Mouse (Mus musculus) neural tube, embryonic 13.5 days (tissue): ENCODE results near the gene Gas2l1. TPM values are rescaled to one million over a fixed set of nuclear protein-coding genes. Genes with fewer than 3 reads are reported as not detected.
A peak's percentile ranks its signal among the peaks of the same experiment; 100 is the strongest.
"Not testable (repeated sequence)": the region's sequence is repeated elsewhere in the genome, so short reads cannot be mapped to it uniquely, and the experiment has no call there.

Source experiments
- ATAC-seq: fragments of 200-750 bp; cut with Nextera tagmentation; 2 replicates; pipeline ENCODE4 v1.8.0; 2017; ENCODE audit warnings: low read depth, mild to moderate bottlenecking, moderate TSS enrichment, moderate library complexity
- H3K27ac ChIP-seq: fragments of 300-500 bp; sonication (generic); replicated peaks from 2 replicates; pipeline ENCODE4 v1.5.1; 2015; ENCODE audit warnings: moderate library complexity, mild to moderate bottlenecking, inconsistent platforms
- H3K27me3 ChIP-seq: fragments of 300-500 bp; sonication (generic); 2 replicates; pipeline ENCODE4 v1.6.1; 2015; ENCODE audit warnings: mild to moderate bottlenecking, inconsistent platforms
- H3K36me3 ChIP-seq: fragments of 300-500 bp; sonication (generic); 2 replicates; pipeline ENCODE4 v1.6.1; 2015; ENCODE audit warnings: mild to moderate bottlenecking, inconsistent platforms
- H3K4me1 ChIP-seq: fragments of 300-500 bp; sonication (generic); replicated peaks from 2 replicates; pipeline ENCODE4 v1.6.1; 2015; ENCODE audit warnings: inconsistent platforms
- H3K4me2 ChIP-seq: fragments of 300-500 bp; sonication (generic); 2 replicates; pipeline ENCODE4 v1.6.1; 2015; ENCODE audit warnings: inconsistent platforms, mild to moderate bottlenecking, moderate library complexity
- H3K4me3 ChIP-seq: fragments of 300-500 bp; sonication (generic); 2 replicates; pipeline ENCODE4 v1.5.1; 2015; ENCODE audit warnings: mild to moderate bottlenecking, inconsistent platforms
- H3K9ac ChIP-seq: fragments of 300-500 bp; sonication (generic); 2 replicates; pipeline ENCODE4 v1.6.1; 2015; ENCODE audit warnings: moderate library complexity, mild to moderate bottlenecking, inconsistent platforms
- H3K9me3 ChIP-seq: fragments of 300-500 bp; sonication (generic); 2 replicates; pipeline ENCODE4 v1.6.1; 2016; ENCODE audit warnings: inconsistent platforms
- WGBS: fragments of 180-500 bp; shearing (Covaris S2); methylation state at CpG from one replicate; pipeline ENCODE4 v1.1.7; 2015; 5-methylcytosine and 5-hydroxymethylcytosine counted together
- polyA plus RNA-seq: library from polyadenylated mRNA; unstranded; fragments of >200 nt; fragmentation: Nextera tagmentation; extraction: Ambion mirVana; gene quantifications from 2 replicates; pipeline ENCODE4 v1.2.1, GENCODE M21; 2015

The Gas2l1 gene
- polyA plus RNA-seq, 1 experiment from 2014 or later: 25.2 TPM

DNA sequence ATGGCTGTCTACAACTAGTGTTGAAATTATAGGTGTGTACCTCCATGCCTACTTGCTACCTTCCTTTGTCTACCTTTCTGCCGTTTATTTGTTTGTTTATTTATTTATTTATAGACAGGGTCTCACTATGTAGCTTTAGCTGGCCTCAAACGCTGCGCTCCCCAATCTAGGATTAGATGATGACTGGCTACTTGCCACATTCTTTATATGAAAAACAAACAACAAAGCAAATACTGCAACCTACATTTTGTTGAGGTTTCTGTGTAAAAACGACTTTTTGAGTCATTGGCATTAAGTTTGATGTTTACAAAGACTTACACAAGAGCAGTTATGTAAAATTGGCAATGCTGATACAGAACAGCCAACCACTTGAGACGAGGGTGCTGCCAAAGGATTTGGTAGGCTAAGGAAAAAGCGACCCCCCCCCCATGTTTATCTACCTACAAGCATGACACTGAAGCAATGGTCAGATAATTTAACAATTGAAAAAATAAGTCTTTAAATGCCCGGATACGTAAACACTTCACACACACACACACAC lies 31.4 kb upstream of the Gas2l1 start:
- Histone ChIP-seq H3K4me2 (peak overlapping the region; percentile 95), H3K4me1 (peaks cover 40% of the 10 kb centered on the region), H3K4me3 (peak overlapping the region; percentile 100), H3K9me3 (no peaks in the 10 kb centered on the region), H3K27ac (no peak overlapping the region), H3K27me3 (no peaks in the 10 kb centered on the region), H3K9ac (peak overlapping the region; percentile 99; the same call in 1 of the 2 replicates), H3K36me3 (peaks cover 11% of the 10 kb centered on the region)
- WGBS: 79% methylated on average over 8 of the region's 8 CpGs
- ATAC-seq: no peak

- 0 out of 2 replicates have a peak overlapping the region, but pooled peaks have one; percentile 1 for H3K4me3 ChIP-seq
- H3K4me2 ChIP-seq: 0 out of 2 replicates have a peak overlapping the region, but pooled peaks have one; percentile 1
- 73% methylated on average over 5 of the region's 5 CpGs for WGBS
- H3K36me3 ChIP-seq: peaks cover 18% of the 10 kb centered on the region
- H3K9me3 ChIP-seq: no peaks in the 10 kb centered on the region
- no peak overlapping the region for H3K27ac ChIP-seq
- no peak for ATAC-seq
- peaks cover 33% of the 10 kb centered on the region for H3K4me1 ChIP-seq
- no peak overlapping the region for H3K9ac ChIP-seq
- no peaks in the 10 kb centered on the region for H3K27me3 ChIP-seq
Observed at GRCm38 (mm10) chr11:5095877-5096276, 30.8 kb upstream of the Gas2l1 start.

- 51% methylated on average over 2 of the region's 2 CpGs for WGBS
- peaks cover 55% of the 10 kb centered on the region for H3K36me3 ChIP-seq
- ATAC-seq: no peak
Observed at GRCm38 (mm10) chr11:5091706-5092105, 26.6 kb upstream of the Gas2l1 start.

DNA sequence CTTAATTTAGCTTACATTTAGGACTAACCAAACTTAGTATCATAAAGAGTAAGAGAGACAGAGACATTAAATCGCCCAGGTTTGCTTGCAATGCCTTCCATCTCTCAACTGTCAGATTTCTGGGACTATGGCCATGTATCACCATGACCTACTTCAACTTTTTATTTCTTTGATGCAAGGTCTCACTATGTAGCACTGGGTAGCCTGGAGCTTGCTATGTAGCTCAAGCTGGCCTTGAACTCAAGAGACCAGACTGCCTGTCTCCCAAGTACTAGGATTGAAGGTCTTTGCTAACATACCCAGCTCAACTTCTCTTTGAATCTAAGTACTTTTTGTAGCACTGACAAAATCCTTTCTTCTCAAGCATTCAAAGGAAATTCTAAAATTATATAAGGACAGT lies 24.0 kb upstream of the Gas2l1 start:
- 95% methylated on average over 1 of the region's 1 CpGs for WGBS
- Histone ChIP-seq H3K36me3 (peaks cover 80% of the 10 kb centered on the region), H3K27me3 (no peaks in the 10 kb centered on the region), H3K9me3 (no peaks in the 10 kb centered on the region), H3K4me2 (no peak overlapping the region), H3K27ac (no peak overlapping the region), H3K4me1 (no peaks in the 10 kb centered on the region), H3K9ac (no peak overlapping the region), H3K4me3 (no peak overlapping the region)
- no peak for ATAC-seq

More at GRCm38 (mm10) chr11:5091706-5092105, 26.6 kb upstream of the Gas2l1 start:
- Histone ChIP-seq H3K27me3 (no peaks in the 10 kb centered on the region), H3K9me3 (no peaks in the 10 kb centered on the region), H3K4me3 (no peak overlapping the region), H3K9ac (no peak overlapping the region), H3K4me2 (no peak overlapping the region), H3K4me1 (peaks cover 14% of the 10 kb centered on the region), H3K27ac (no peak overlapping the region)

DNA sequence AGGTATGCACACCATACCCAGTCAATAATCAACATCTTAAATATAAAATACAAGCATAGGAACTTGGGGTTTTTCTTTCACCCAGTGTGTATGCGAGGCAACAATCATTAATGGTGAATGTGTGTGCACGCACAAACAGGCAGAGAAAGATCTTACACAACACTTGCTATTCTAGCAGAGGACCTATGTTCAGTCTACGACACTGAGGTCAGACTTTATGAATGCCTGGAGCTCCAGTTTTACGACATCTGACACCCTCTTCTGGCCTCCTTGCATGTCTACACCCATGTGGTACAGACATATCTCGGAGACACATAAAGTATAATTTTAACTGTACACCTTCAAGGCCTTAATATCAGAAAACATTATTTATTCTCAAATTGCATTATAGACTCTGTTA lies 11.7 kb upstream of the Gas2l1 start:
- H3K4me2 ChIP-seq, ATAC-seq, H3K27ac ChIP-seq, H3K4me3 ChIP-seq, H3K9me3 ChIP-seq, H3K9ac ChIP-seq, H3K27me3 ChIP-seq, H3K4me1 ChIP-seq: not testable (repeated sequence)
- peaks cover 79% of the 10 kb centered on the region for H3K36me3 ChIP-seq
- WGBS: 87% methylated on average over 4 of the region's 5 CpGs

GRCm38 (mm10) chr11:5075760-5076159 lies 10.6 kb upstream of the Gas2l1 start:
- Histone ChIP-seq H3K27me3 (no peaks in the 10 kb centered on the region), H3K9me3 (no peaks in the 10 kb centered on the region), H3K4me1 (no peaks in the 10 kb centered on the region), H3K4me3 (no peak overlapping the region), H3K27ac (no peak overlapping the region), H3K4me2 (no peak overlapping the region), H3K9ac (no peak overlapping the region), H3K36me3 (peaks cover 83% of the 10 kb centered on the region)
- no peak for ATAC-seq

- Histone ChIP-seq H3K4me3 (no peak overlapping the region), H3K27me3 (no peaks in the 10 kb centered on the region), H3K9ac (no peak overlapping the region), H3K9me3 (no peaks in the 10 kb centered on the region), H3K4me2 (no peak overlapping the region), H3K4me1 (no peaks in the 10 kb centered on the region), H3K36me3 (peaks cover 83% of the 10 kb centered on the region), H3K27ac (no peak overlapping the region)
- 75% methylated on average over 4 of the region's 4 CpGs for WGBS
- ATAC-seq: no peak
Observed at GRCm38 (mm10) chr11:5074882-5075281, 9.8 kb upstream of the Gas2l1 start.

GRCm38 (mm10) chr11:5068126-5068971 lies 3.2 kb upstream of the Gas2l1 start:
- H3K27me3 ChIP-seq: peaks cover 14% of the 10 kb centered on the region
- H3K4me1 ChIP-seq: peaks cover 16% of the 10 kb centered on the region
- no peak overlapping the region for H3K9ac ChIP-seq
- 83% methylated on average over 9 of the region's 9 CpGs for WGBS
- H3K4me2 ChIP-seq: no peak overlapping the region
- ATAC-seq: no peak
- H3K27ac ChIP-seq: no peak overlapping the region
- H3K9me3 ChIP-seq: no peaks in the 10 kb centered on the region
- no peak overlapping the region for H3K4me3 ChIP-seq
- peaks cover 54% of the 10 kb centered on the region for H3K36me3 ChIP-seq

- ATAC-seq: no peak
- H3K4me1 ChIP-seq: peaks cover 29% of the 10 kb centered on the region
- no peaks in the 10 kb centered on the region for H3K9me3 ChIP-seq
- peaks cover 27% of the 10 kb centered on the region for H3K27me3 ChIP-seq
- H3K9ac ChIP-seq: no peak overlapping the region
- H3K27ac ChIP-seq: no peak overlapping the region
- no peak overlapping the region for H3K4me2 ChIP-seq
- peaks cover 42% of the 10 kb centered on the region for H3K36me3 ChIP-seq
- H3K4me3 ChIP-seq: no peak overlapping the region
Observed at GRCm38 (mm10) chr11:5067063-5067462, 1.9 kb upstream of the Gas2l1 start.

GRCm38 (mm10) chr11:5064282-5065055 lies 658 bp downstream of the Gas2l1 start:
- peaks cover 24% of the 10 kb centered on the region for H3K36me3 ChIP-seq
- H3K4me3 ChIP-seq: peak overlapping the region; percentile 65
- peaks cover 53% of the 10 kb centered on the region for H3K27me3 ChIP-seq
- peak overlapping the region; percentile 74 for H3K9ac ChIP-seq
- 15% methylated on average over 38 of the region's 38 CpGs for WGBS
- H3K9me3 ChIP-seq: no peaks in the 10 kb centered on the region
- peak overlapping the region; percentile 89 for H3K4me2 ChIP-seq
- peaks cover 47% of the 10 kb centered on the region for H3K4me1 ChIP-seq
- ATAC-seq: 0 out of 2 replicates have a peak, but pooled peaks have one; percentile 5
- H3K27ac ChIP-seq: no peak overlapping the region

GRCm38 (mm10) chr11:5063561-5064281 lies 1.4 kb downstream of the Gas2l1 start:
- ATAC-seq: no peak
- Histone ChIP-seq H3K27me3 (peaks cover 60% of the 10 kb centered on the region), H3K36me3 (peaks cover 16% of the 10 kb centered on the region), H3K4me3 (peak overlapping the region; percentile 65), H3K9me3 (no peaks in the 10 kb centered on the region), H3K9ac (peak overlapping the region; percentile 74), H3K27ac (no peak overlapping the region), H3K4me1 (peaks cover 53% of the 10 kb centered on the region), H3K4me2 (peak overlapping the region; percentile 89)
- WGBS: 49% methylated on average over 31 of the region's 31 CpGs
